Mouse (Mus musculus) erythroblast, adult 5-6 weeks (primary cell): ENCODE measurements around the gene Tmem107. TPM values are rescaled to one million over a fixed set of nuclear protein-coding genes. Genes with fewer than 3 reads are reported as not detected.

ENCODE experiments used
- ATAC-seq: replicated peaks from 2 replicates; pipeline ENCODE4 v1.8.0; 2016; ENCODE audit warnings: moderate number of reproducible peaks, mild to moderate bottlenecking, moderate TSS enrichment, inconsistent platforms; ENCODE audit not compliant: poor library complexity, low FRiP score, severe bottlenecking
- total RNA-seq, 2 experiments: library from RNA; stranded (forward) in 1 of 2; stranded (reverse) in 1 of 2; fragments of 150-400 nt in 1 of 2; fragments of 200-764, 138-1000 nt in 1 of 2; gene quantifications; 2 replicates each; pipeline versions ENCODE4 v1.2.3 to v1.2.4; 2015 to 2017; ENCODE audit warnings: low replicate concordance in 2 of 2

Gene Tmem107
- total RNA-seq, 2 experiments from 2014 or later: 2.3 to 3.9 TPM

DNA sequence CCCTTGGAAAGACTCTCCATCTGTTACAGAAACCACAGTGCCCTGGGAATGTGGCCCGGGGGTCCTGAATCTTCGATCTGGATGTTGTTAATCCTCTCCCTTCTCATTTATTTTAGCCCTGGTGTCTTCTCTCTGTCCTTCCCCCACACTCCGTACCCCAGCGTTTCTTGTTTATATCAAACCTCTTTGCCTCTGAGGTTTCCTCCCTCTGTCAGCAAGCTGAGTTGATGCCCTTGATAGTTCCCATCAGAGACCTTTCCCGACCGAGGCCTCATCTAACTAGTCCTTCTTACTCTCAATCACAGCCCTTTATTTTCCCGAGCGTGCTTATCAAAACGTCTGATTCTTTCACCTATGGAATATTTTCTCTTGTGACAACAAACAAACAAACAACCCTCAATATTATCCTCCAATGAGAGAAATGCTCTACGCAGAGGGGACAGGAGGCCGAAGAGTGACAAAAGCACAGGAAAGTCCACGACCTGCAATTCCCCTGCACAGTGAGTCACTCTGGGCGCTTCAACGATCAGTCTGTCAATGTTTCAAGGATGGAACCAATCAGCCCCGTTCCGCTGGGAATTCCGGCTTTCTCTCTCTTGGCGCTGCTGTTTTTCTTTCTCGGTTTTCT lies 11.8 kb upstream of the Tmem107 start:
- peak; percentile 2 for ATAC-seq

DNA sequence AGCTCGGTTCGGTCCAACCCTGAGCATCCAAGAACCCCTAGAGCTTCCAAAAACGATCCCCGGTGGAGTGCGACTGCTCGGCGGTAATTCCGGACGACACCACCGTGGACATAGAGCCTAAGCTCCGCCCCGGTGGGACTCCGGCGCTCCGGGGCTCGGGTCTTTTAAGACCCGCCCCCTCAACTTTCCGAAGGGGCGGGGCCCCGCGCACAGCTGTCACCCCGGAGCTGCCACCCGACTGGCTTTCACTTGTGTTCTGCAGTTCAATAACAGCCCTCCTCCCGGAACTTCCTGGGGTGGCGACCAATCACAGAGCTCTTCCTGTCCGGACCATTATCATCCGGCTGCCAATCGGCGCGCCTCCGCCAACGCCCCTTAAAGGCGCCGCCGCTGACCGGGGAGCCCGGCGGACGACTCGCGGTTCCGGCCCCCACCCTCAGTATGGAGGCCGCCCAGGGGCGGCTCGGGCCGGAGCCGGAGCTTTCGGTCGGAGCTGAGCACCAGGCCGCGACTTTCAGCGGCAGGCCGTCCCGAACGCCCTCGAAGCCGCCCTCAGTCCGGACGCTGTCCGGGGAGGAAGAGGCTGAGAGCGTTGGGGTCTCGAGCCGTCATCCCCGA lies 11.1 kb upstream of the Tmem107 start, which contains the start of gene Borcs6:
TSS of gene Borcs6 (plus strand) at position 361 of the 618 bp plus-strand sequence.
- peak; percentile 81 for ATAC-seq

DNA sequence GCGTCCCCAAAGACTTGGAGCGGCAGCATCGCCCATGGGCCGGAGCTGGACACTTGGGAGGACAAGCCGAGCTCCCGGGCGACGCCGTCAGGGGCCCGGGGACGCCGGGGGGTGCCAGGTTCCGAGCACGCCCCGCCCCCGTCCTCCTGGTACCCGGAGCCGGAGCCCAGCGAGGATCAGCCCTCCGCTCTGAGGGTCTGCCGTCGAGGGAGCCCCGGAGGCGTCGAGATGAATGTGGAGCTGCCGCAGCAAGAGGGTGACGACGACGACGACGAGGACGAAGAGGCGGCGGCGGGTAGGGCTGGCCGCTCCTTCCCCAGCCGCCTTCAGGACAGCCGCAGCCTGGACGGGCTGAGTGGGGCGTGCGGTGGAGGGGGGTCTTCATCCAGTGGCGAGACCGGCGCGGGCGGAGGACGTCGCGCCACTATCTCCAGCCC lies 10.6 kb upstream of the Tmem107 start:
- no peak for ATAC-seq

DNA sequence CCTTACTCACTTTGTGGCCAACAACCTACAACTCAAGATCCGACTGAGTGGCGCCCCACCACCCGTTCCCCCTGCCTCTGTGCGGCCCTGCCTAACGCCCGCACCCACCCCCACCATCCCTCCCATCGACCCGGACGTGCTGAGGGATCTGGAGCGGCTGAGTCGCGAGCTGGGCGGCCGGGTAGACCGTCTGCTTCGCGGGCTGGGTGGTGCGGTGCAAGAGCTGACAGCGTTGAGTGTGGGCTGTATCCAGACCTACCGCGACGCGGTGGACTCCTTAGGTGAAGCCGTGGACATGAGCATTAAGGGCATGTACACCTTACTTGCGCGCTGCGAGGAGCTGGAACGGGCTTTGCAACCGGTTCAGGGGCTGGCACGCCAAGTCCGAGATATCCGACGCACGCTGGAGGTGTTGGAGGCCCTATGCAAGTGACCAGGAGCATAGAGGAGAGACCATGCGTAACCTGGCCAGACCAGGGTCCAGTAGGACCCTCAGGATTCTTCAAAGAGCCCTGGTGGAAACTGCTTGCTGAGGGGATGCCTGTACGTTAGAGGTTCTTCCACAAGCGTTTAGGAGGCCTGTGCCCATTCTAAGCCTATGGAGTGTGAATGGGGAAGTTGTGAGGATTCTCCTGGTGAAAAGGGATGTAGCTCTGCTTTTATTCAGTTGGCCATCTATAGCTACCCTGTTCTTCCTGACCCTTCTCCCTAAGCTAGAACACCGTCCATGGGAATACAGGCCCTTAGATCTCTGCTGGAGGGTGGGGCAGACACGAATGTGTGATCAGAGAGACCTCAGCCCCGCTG lies 10.0 kb upstream of the Tmem107 start:
- ATAC-seq: no peak

DNA sequence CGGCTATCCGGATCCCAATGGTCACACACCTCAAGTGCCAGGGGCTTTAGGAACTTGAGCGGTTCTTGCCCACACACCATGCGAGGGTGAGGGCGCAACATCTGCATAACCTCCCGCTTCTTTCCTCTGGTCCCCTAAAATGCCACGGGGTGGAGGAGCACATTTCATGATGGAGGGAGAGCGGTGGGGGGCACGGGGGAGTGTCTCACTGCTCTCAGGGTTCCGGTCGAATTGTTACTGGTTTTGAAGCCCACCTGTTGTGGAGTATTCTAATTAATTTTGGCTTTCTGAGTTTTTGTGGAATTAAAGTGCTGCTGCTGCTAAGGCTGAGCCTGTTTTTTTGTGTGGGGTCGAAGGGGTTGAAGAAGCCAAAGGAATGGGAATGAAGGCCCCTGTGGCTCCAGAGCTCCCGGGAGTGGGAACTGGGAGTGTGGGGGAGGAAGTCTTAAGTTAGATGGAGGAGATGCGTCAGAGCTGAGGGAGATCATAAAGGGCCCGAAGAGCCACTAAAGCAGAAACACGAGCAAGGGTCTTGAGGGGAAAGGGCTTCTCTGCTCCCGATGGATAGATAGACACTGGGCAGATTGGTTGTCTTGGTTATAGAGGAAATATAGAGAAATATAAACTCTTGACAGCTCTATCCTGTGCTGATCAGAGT lies 9.2 kb upstream of the Tmem107 start:
- no peak for ATAC-seq

DNA sequence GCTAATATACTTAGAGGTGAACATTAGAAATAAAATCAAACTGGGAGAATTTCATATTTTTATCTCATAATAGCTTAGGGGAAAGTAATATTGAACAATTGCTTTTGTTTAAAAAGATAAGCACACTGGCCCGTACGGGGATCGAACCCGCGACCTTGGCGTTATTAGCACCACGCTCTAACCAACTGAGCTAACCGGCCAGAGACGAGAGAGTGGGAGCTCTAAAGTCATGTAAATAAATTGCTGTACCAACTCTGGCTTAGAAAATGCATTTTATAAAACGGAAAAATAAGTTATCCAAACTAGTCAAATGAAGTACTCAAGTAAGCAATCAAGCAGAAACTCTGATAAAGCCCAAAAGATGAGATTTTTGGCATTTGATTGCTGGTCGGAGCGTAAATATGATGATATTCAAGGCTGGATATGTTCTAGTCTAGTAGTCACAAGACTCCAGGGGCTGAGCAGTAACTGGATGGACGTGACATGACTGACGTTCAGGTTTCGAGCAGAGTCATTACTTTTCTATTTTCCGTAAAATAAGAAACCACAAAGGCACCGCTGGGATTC lies 8.3 kb upstream of the Tmem107 start:
- ATAC-seq: no peak

DNA sequence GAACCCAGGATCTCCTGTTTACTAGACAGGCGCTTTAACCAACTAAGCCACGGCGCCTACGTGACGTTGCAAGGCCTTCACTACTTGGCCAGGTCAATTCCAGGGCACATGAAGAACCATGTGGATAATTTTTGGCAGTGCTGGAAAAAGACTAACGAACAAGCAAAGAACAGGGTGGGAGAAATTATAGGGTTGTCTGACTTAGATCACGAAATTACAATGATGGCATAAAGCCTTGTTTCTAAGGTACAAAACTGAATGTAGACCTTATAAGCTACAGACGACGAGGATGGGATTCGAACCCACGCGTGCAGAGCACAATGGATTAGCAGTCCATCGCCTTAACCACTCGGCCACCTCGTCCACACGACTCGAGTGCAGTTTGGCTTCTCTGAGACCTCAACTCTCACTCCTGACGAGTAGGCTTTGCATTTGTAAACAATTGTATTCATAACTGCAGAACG lies 7.8 kb upstream of the Tmem107 start:
- peak; percentile 30 for ATAC-seq

DNA sequence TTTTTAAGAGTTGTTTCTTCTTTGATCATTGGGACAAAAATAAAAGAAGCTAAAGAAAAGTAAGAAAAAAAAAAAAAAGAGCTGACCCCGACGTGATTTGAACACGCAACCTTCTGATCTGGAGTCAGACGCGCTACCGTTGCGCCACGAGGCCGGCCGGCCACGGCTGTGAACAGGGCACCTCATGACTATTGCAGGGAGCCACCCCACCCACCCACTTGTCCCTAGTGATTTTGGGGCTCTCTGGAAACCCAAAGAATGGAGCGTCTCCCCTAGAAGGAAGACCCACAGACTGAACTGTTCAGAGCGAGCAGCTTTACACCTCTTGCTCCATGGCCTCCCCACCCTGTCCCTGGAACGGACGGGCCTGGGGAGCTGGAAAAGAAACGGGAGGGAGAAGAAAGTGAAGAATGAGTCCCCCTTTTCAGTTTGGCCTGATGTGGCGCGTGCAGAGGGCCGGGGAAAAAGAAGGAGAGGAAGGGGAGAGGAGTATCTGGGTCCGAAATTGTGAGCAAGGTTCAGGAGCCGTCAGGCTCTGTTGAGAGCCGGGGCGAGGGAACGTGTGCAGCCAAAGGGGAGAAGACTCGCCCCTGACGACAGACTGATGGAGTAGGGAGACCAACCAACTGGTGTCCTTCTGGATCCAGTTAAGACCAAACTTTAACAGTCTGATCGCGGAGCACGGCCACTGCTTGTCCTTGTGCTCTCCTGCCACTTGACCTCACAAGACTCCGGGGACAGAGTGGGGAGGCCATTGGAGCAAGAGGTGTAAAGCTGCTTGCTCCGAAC lies 7.0 kb upstream of the Tmem107 start:
- ATAC-seq: peak; percentile 22; the same call in 1 of the 2 replicates

DNA sequence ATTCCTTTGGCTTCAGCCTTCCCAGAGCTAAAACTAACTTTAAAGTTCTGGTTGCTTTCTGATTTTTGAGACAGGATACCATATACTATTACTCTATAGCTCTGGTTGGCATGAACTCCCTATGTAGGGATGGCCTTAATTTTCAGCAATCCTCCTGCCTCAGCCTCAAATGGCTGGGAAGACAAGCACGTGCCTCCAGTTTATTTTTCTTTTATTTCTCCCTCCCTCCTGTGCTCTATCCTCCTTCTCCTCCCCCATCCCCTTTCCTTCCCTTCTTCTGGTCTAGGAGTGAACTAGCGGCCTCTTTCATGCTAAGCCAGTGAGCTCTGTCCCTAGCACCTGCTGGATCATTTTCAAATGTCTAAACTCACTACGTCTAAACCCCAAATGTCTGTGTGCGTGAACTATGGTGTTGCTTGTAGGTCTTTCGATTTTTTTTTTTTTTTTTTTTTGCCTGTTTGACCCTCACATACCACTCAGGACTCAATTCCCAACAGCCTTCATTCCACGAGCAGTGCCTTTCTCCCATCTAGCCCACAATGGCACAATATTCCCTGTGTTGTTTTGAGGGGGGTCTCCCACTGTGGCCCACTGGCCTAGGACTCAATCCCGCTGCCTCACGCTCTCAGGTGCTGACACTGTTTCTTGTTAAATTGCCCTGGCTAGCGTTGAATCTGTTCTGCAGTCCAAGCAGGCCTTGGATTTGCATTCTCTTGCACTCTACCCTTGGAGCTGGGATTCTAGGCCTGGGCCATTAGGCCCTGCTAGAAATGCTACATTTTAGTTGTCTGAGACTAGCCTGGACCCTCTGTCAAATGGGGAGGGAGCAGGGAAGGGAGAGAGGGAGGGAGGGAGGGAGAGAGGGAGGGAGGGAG lies 6.1 kb upstream of the Tmem107 start:
- no peak for ATAC-seq

DNA sequence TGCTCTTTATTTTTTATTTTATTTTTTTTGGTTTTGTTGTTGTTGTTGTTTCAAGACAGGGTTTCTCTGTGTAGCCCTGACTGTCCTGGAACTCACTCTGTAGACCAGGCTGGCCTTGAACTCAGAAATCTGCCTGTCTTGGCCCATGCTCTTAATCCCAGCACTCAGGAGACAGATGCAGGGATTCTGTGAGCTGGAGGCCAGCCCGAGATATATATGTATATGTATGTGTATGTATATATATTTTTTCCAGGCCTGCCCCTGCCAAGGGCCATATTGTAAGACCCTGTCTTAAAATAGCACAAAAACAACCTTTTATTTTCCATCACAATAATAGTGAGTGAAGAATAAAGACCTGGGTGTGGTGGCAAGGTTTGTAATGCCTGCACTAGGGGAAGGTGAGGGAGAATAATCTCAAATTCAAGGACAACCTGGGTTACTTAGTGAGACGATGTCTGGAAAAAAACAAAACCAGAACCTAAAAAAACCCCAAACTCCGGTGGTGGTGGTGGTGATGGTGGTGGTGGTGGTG lies 5.1 kb upstream of the Tmem107 start:
- no peak for ATAC-seq

DNA sequence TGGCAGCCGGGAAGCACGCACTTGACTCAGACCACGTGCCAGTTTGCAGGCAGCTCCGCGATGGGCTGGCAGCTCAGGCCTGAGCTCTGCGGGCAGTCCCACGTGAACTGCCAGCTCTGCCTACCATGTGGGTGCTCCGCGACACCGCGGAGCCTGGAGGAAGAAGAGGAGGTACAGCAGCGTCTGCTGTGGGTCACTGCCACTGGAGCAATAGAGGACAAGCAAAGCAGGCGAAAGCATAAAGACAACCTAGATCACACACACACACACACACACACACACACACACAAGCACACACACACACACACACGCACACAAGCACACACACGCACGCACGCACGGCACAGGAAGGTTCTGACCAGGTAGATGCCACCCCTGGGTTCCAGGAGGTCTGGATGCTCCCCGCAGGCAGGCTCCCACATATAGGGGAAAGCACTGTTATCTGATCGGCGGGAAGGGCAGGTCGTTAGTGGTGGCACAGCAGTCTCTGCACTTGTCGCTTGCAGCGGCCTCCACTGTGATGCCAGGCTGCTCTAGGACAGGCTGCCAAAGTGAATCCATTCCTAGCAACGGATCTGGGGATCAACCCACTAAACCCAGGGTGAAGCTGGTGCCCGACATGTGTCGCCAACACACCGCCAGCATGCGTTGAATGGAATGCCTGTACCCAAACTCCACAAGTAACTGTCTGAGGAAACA lies 4.3 kb upstream of the Tmem107 start:
- peak; percentile 26; the same call in 1 of the 2 replicates for ATAC-seq

DNA sequence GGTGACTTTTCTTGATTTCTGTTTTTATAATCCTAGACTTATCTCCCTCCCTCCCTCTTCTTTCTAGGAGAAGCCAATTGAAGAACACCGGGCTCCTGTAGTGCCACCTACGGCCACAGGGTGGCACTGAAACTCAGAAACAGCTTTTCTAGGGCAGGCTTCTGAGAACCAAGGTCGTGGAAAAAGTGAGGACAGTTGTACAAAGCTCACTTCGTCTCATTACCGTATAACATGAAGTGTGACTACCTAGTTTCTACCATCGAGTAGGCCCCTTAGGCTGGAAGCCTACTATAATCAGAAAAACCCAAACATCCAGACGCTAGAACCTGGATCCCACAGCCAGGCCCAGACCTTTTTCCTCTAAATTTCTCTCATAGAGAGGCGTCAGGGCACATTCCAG lies 3.6 kb upstream of the Tmem107 start:
- peak; percentile 50 for ATAC-seq

DNA sequence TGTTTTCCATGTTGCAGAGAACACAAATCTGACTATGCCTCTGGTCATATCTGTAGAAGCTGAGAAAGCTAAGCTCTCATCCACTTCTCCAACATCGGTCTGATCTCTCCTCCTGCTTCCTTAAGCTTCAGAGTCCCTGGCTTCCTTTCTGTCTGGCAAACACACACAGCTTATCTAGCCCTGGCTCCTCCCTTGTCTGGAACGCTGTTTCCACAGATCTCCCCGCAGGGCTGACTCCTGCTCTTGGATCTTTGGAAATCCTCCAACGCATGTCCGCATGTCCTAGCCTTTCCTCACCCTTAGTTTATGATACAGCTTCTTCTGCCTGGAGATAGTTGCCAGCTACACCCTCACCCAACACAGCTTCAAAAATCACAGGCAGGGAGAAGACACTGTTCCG lies 3.0 kb upstream of the Tmem107 start:
- no peak for ATAC-seq

DNA sequence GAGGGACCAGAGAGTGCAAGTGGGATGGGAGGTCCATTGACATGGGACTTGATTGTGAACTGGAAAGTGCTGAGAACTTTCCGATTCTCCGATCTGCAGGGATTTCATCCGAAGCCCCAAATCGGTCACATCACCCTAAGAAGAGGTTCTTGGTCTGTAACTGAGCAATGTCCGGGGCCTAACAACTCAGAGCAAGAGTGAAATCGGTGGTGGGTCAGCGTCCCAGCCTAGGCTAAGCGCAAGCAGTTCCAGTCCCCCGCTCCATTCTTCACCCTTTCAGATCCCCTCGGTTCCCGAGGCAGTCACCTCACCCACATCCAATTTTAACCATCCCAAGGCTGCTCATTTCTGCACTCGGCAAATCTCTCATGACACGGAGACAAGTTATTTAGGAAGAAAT lies 513 bp upstream of the Tmem107 start:
- no peak for ATAC-seq

DNA sequence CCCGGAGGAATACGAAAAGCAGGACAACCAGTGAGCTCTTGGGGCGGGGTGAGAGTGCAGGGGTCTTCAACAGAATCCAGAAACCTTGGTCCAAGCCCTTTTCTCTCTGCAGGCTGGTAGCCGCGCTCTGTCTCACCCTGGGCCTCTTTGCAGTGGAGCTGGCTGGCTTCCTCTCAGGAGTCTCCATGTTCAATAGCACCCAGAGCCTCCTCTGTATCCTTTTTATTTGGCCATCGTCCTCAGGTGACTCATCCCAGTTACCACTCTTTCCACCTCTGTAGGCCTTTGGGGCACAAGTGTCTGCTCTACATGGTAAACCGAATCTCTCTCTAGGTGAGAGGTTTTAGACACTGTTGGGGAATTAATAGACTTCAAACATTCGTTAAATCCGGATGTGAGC lies 656 bp downstream of the Tmem107 start:
- no peak for ATAC-seq

DNA sequence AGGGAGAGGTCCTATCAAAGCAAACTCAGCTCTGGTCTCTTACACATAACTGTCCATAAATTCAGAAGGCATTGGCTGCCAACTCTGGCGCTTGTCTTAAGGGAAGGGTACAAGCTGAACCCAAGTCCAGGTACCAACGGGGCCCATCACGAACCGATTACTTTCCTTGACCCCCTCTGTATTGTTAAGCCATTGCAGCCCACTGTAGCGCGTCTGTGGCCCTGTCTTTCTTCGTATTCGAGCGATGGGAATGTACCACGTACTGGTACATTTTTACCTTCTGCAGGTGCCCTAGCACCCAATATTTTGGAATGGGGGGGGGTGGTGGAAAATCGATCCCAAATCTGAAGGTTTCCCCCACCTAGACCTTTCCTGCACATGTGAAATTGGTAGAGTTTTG lies 1.6 kb downstream of the Tmem107 start:
- ATAC-seq: no peak

DNA sequence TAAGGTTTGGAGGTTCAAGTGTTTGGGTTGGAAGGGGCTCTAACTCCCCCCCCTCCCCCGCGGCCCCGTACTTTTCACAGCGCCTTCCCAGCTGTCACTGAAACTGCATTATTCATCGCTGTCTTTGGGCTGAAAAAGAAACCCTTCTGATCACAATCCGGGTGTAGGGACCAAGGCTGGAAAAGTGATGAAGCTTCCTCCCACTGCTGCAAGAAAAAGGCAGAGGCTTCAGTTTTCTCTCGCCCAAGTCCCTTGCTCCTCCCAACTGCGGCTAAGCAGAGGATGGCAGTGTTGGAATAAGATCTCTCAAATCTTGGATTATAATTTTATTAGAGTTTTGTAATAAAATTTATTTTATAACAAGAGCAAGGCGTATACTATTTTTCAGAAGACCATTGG lies 2.1 kb downstream of the Tmem107 start:
- no peak for ATAC-seq
